ENCODE assay signal across 22 mouse cellular contexts in genomic region chr1:90801067-90801466, GRCm38 (mm10). TPM values are rescaled to one million over a fixed set of nuclear protein-coding genes. Genes with fewer than 3 reads are reported as not detected.
A peak's percentile ranks its signal among the peaks of the same experiment; 100 is the strongest.
DNase-seq lines count a peak whose midpoint lies in the region; ATAC-seq and TF ChIP-seq lines count a peak whose summit lies in the region.
"Had no signal": no experiment of that assay in that cellular context is flagged by ENCODE, and none has a peak within 500 bp of the region (broad histone marks: within the 10 kb centered on the region; RNA-seq: fewer than 3 reads in every experiment).

No protein-coding gene starts in this region.

- H3K9me3 ChIP-seq in liver, embryonic 15.5 days (replicated peaks): no peaks in the 10 kb centered on the region
- H3K9me3 ChIP-seq in liver, embryonic 12.5 days (replicated peaks): no peaks in the 10 kb centered on the region
- H3K9me3 ChIP-seq: embryonic facial prominence, embryonic 12.5 days; forebrain, embryonic 12.5 days; hindbrain, embryonic 10.5 days had no signal

- peak; percentile 8 for DNase-seq in lung, adult 2 months
- DNase-seq in lung, postnatal 14 days: no peak
- DNase-seq in urinary bladder, postnatal 36 days (ENCODE audit: low spot score in 2 of 2): peak; percentile 18 to 50
- no peak for DNase-seq in urinary bladder, postnatal 25 days (ENCODE audit: low spot score)
- DNase-seq in yolk sac, embryonic 10.5 days (ENCODE audit: low spot score): peak; percentile 17
- no peak for DNase-seq in gastrocnemius, postnatal 36 days
- DNase-seq: adrenal gland, adult 2 months; adrenal gland, postnatal 36 days; cerebellum, adult 2 months; cerebellum, postnatal 10 days; embryo, embryonic 11 days; gastrocnemius, postnatal 10 days; heart, adult 2 months had no signal

- no peak overlapping the region for H3K27ac ChIP-seq in liver, embryonic 15.5 days (replicated peaks)
- H3K27ac ChIP-seq in liver, embryonic 12.5 days: no peak overlapping the region
- H3K27ac ChIP-seq: embryonic facial prominence, embryonic 12.5 days; forebrain, embryonic 12.5 days; heart, adult 2 months; hindbrain, embryonic 10.5 days; hindbrain, embryonic 14.5 days had no signal

- H3K36me3 ChIP-seq in liver, embryonic 15.5 days (replicated peaks): no peaks in the 10 kb centered on the region
- no peaks in the 10 kb centered on the region for H3K36me3 ChIP-seq in liver, embryonic 12.5 days
- H3K36me3 ChIP-seq: forebrain, embryonic 12.5 days; heart, embryonic 12.5 days; hindbrain, embryonic 10.5 days had no signal

- ATAC-seq in liver, embryonic 15.5 days (ENCODE audit: insufficient read depth): peak; percentile 28; the same call in 1 of the 2 replicates
- no peak for ATAC-seq in liver, embryonic 12.5 days
- ATAC-seq: forebrain, embryonic 16.5 days had no signal

- intact Hi-C loops in gastrocnemius, postnatal 36 days (cut with DNase I): no loop called here

- no peak overlapping the region for H3K4me3 ChIP-seq in liver, embryonic 15.5 days (replicated peaks)
- no peak overlapping the region for H3K4me3 ChIP-seq in liver, embryonic 12.5 days
- H3K4me3 ChIP-seq in lung, adult 2 months (replicated peaks; ENCODE audit: extremely low read depth, low read depth, low read length): no peak overlapping the region
- H3K4me3 ChIP-seq: embryonic facial prominence, embryonic 12.5 days; forebrain, embryonic 12.5 days; heart, adult 2 months; heart, embryonic 12.5 days; hindbrain, embryonic 10.5 days had no signal

- no peak for TF ChIP-seq CTCF in lung, adult 2 months (IDR thresholded peaks at IDR 0.05; ENCODE audit: insufficient read depth, low read length)

- no peak overlapping the region for H3K4me2 ChIP-seq in liver, embryonic 15.5 days
- H3K4me2 ChIP-seq in liver, embryonic 12.5 days: no peak overlapping the region
- H3K4me2 ChIP-seq: embryonic facial prominence, embryonic 12.5 days; forebrain, embryonic 12.5 days; heart, embryonic 12.5 days; hindbrain, embryonic 14.5 days had no signal

- no peak for TF ChIP-seq POLR2A in lung, adult 2 months (IDR thresholded peaks at IDR 0.05; ENCODE audit: borderline replicate concordance, extremely low read depth, low read depth, low read length)

- no peak overlapping the region for H3K9ac ChIP-seq in liver, embryonic 15.5 days
- no peak overlapping the region for H3K9ac ChIP-seq in liver, embryonic 12.5 days
- H3K9ac ChIP-seq: embryonic facial prominence, embryonic 12.5 days; forebrain, embryonic 12.5 days; heart, embryonic 12.5 days; hindbrain, embryonic 14.5 days had no signal

- 56% methylated on average over 13 of the region's 13 CpGs for WGBS in liver, embryonic 15.5 days (ENCODE audit: insufficient replicate concordance)
- WGBS in liver, embryonic 12.5 days (ENCODE audit: insufficient replicate concordance): 70% methylated on average over 13 of the region's 13 CpGs
- WGBS in lung, adult 2 months: 62% methylated on average over 13 of the region's 13 CpGs

- H3K27me3 ChIP-seq in liver, embryonic 15.5 days: no peaks in the 10 kb centered on the region
- no peaks in the 10 kb centered on the region for H3K27me3 ChIP-seq in liver, embryonic 12.5 days (replicated peaks)
- H3K27me3 ChIP-seq: embryonic facial prominence, embryonic 12.5 days; forebrain, embryonic 12.5 days; heart, embryonic 12.5 days had no signal

- no peaks in the 10 kb centered on the region for H3K4me1 ChIP-seq in liver, embryonic 15.5 days (replicated peaks)
- no peaks in the 10 kb centered on the region for H3K4me1 ChIP-seq in liver, embryonic 12.5 days
- H3K4me1 ChIP-seq in lung, adult 2 months (ENCODE audit: control insufficient read depth, insufficient read depth, low read length): no peaks in the 10 kb centered on the region
- H3K4me1 ChIP-seq: embryonic facial prominence, embryonic 12.5 days; forebrain, embryonic 12.5 days; hindbrain, embryonic 10.5 days had no signal

RNA-seq across cellular contexts. Expression of gene Col6a3, which starts 42.7 kb away (rescaled TPM):
- polyA plus RNA-seq in liver, embryonic 15.5 days (2015; fragmentation: Nextera tagmentation; extraction: Ambion mirVana): 4.7 TPM in 2 replicates
- polyA plus RNA-seq in liver, embryonic 12.5 days (2016; fragmentation: Nextera tagmentation; extraction: Ambion mirVana): 7.7 and 9.3 TPM in 2 replicates
- 49.7 and 71.8 TPM in 2 replicates for polyA plus RNA-seq in lung, adult 2 months (2012; rRNA removed)
- 10 to 100 TPM; 63.2 to 73.4 TPM for total RNA-seq in gastrocnemius, postnatal 36 days (2021)
- total RNA-seq: common myeloid progenitor, adult 5-6 weeks had no signal

Comparison
In these comparisons a context has a peak if more than half of its experiments do, and no peak if none do; other contexts are left out.
1. DNase-seq: peak in lung, adult 2 months (single experiment), urinary bladder, postnatal 36 days (2 of 2) and yolk sac, embryonic 10.5 days (single experiment); none in lung, postnatal 14 days (single experiment), urinary bladder, postnatal 25 days (single experiment) and gastrocnemius, postnatal 36 days (0 of 2).